Mouse (Mus musculus): Measurements from ENCODE around the gene B4galnt3. TPM values are rescaled to one million over a fixed set of nuclear protein-coding genes. Genes with fewer than 3 reads are reported as not detected.

Gene B4galnt3
- total RNA-seq, 1 experiment from 2014 or later: not detected

GRCm38 (mm10) chr6:120287279-120287678 lies 7.1 kb downstream of the B4galnt3 start:
- ATAC-seq (replicated peaks; ENCODE audit: insufficient number of reproducible peaks, low FRiP score, low TSS enrichment, poor library complexity, severe bottlenecking): no peak

GRCm38 (mm10) chr6:120276874-120277449 lies 17.4 kb downstream of the B4galnt3 start:
- ATAC-seq (replicated peaks; ENCODE audit: insufficient number of reproducible peaks, low FRiP score, low TSS enrichment, poor library complexity, severe bottlenecking): no peak

- ATAC-seq (replicated peaks; ENCODE audit: insufficient number of reproducible peaks, low FRiP score, low TSS enrichment, poor library complexity, severe bottlenecking): no peak
Observed at GRCm38 (mm10) chr6:120275301-120275700, 19.1 kb downstream of the B4galnt3 start.

GRCm38 (mm10) chr6:120274887-120275286 lies 19.5 kb downstream of the B4galnt3 start:
- ATAC-seq (replicated peaks; ENCODE audit: insufficient number of reproducible peaks, low FRiP score, low TSS enrichment, poor library complexity, severe bottlenecking): no peak

GRCm38 (mm10) chr6:120274181-120274580 lies 20.2 kb downstream of the B4galnt3 start:
- ATAC-seq (replicated peaks; ENCODE audit: insufficient number of reproducible peaks, low FRiP score, low TSS enrichment, poor library complexity, severe bottlenecking): no peak

- no peak for ATAC-seq (replicated peaks; ENCODE audit: insufficient number of reproducible peaks, low FRiP score, low TSS enrichment, poor library complexity, severe bottlenecking)
Observed at GRCm38 (mm10) chr6:120264151-120264550, 30.2 kb downstream of the B4galnt3 start.

GRCm38 (mm10) chr6:120263608-120264007 lies 30.8 kb downstream of the B4galnt3 start:
- ATAC-seq (replicated peaks; ENCODE audit: insufficient number of reproducible peaks, low FRiP score, low TSS enrichment, poor library complexity, severe bottlenecking): no peak

- no peak for ATAC-seq (replicated peaks; ENCODE audit: insufficient number of reproducible peaks, low FRiP score, low TSS enrichment, poor library complexity, severe bottlenecking)
Observed at GRCm38 (mm10) chr6:120262886-120263531, 31.4 kb downstream of the B4galnt3 start.

- ATAC-seq (replicated peaks; ENCODE audit: insufficient number of reproducible peaks, low FRiP score, low TSS enrichment, poor library complexity, severe bottlenecking): no peak
Observed at GRCm38 (mm10) chr6:120259481-120259880, 34.9 kb downstream of the B4galnt3 start.

GRCm38 (mm10) chr6:120256431-120256935 lies 37.9 kb downstream of the B4galnt3 start:
- ATAC-seq (replicated peaks; ENCODE audit: insufficient number of reproducible peaks, low FRiP score, low TSS enrichment, poor library complexity, severe bottlenecking): no peak

- no peak for ATAC-seq (replicated peaks; ENCODE audit: insufficient number of reproducible peaks, low FRiP score, low TSS enrichment, poor library complexity, severe bottlenecking)
Observed at GRCm38 (mm10) chr6:120255701-120256100, 38.7 kb downstream of the B4galnt3 start.

- ATAC-seq (replicated peaks; ENCODE audit: insufficient number of reproducible peaks, low FRiP score, low TSS enrichment, poor library complexity, severe bottlenecking): no peak
Observed at GRCm38 (mm10) chr6:120255144-120255543, 39.2 kb downstream of the B4galnt3 start.

GRCm38 (mm10) chr6:120254640-120255039 lies 39.7 kb downstream of the B4galnt3 start:
- ATAC-seq (replicated peaks; ENCODE audit: insufficient number of reproducible peaks, low FRiP score, low TSS enrichment, poor library complexity, severe bottlenecking): no peak

GRCm38 (mm10) chr6:120252741-120253140 lies 41.6 kb downstream of the B4galnt3 start:
- no peak for ATAC-seq (replicated peaks; ENCODE audit: insufficient number of reproducible peaks, low FRiP score, low TSS enrichment, poor library complexity, severe bottlenecking)

GRCm38 (mm10) chr6:120251010-120251409 lies 43.3 kb downstream of the B4galnt3 start:
- no peak for ATAC-seq (replicated peaks; ENCODE audit: insufficient number of reproducible peaks, low FRiP score, low TSS enrichment, poor library complexity, severe bottlenecking)

GRCm38 (mm10) chr6:120249831-120250230 lies 44.5 kb downstream of the B4galnt3 start:
- ATAC-seq (replicated peaks; ENCODE audit: insufficient number of reproducible peaks, low FRiP score, low TSS enrichment, poor library complexity, severe bottlenecking): no peak

GRCm38 (mm10) chr6:120246676-120247075 lies 47.7 kb downstream of the B4galnt3 start:
- no peak for ATAC-seq (replicated peaks; ENCODE audit: insufficient number of reproducible peaks, low FRiP score, low TSS enrichment, poor library complexity, severe bottlenecking)

GRCm38 (mm10) chr6:120243250-120243649 lies 51.1 kb downstream of the B4galnt3 start:
- no peak for ATAC-seq (replicated peaks; ENCODE audit: insufficient number of reproducible peaks, low FRiP score, low TSS enrichment, poor library complexity, severe bottlenecking)

- no peak for ATAC-seq (replicated peaks; ENCODE audit: insufficient number of reproducible peaks, low FRiP score, low TSS enrichment, poor library complexity, severe bottlenecking)
Observed at GRCm38 (mm10) chr6:120242530-120242929, 51.8 kb downstream of the B4galnt3 start.

GRCm38 (mm10) chr6:120241453-120241852 lies 52.9 kb downstream of the B4galnt3 start:
- ATAC-seq (replicated peaks; ENCODE audit: insufficient number of reproducible peaks, low FRiP score, low TSS enrichment, poor library complexity, severe bottlenecking): no peak
